Mouse (Mus musculus) small intestine, adult 2 months (tissue): ENCODE measurements at regions not wholly inside any gene's neighbourhood (a gene's known extent, or its start where the extent isn't known, plus 50 kb on each side); places are given as distances from the start of the nearest gene placed in this dataset.

Experiments
- CTCF ChIP-seq: fragments of 200-500 bp; IDR thresholded peaks from 2 replicates; pipeline ENCODE4 v1.5.1; 2012; ENCODE audit warnings: low read depth, mild to moderate bottlenecking, control low read depth, inconsistent platforms, low read length, moderate library complexity, mixed read lengths; ENCODE audit not compliant: insufficient replicate concordance, insufficient read length; ENCODE audit errors: extremely low read depth
- POLR2A ChIP-seq: fragments of 200-500 bp; IDR thresholded peaks from 2 replicates; pipeline ENCODE4 v1.6.1; 2012; ENCODE audit warnings: low read depth, mild to moderate bottlenecking, control low read depth, inconsistent platforms, low read length, moderate library complexity

- TF ChIP-seq CTCF (no peak), POLR2A (no peak)
Measured at GRCm38 (mm10) chr14:80232066-80232465, 248.2 kb downstream of the Olfm4 start.
